Mouse (Mus musculus) heart, postnatal 25 days (tissue): ENCODE measurements at regions not wholly inside any gene's neighbourhood (a gene's known extent, or its start where the extent isn't known, plus 50 kb on each side); places are given as distances from the start of the nearest gene placed in this dataset.

ENCODE experiments used
- DNase-seq: peaks from one replicate; pipeline ENCODE4 v3.0.0; 2022; ENCODE audit warnings: low spot score
- intact Hi-C: fragments of 180-260 bp; cut with DNase I; formaldehyde crosslinking; loops from one replicate; pipeline ENCODE4 v1.15.1; 2025

DNA sequence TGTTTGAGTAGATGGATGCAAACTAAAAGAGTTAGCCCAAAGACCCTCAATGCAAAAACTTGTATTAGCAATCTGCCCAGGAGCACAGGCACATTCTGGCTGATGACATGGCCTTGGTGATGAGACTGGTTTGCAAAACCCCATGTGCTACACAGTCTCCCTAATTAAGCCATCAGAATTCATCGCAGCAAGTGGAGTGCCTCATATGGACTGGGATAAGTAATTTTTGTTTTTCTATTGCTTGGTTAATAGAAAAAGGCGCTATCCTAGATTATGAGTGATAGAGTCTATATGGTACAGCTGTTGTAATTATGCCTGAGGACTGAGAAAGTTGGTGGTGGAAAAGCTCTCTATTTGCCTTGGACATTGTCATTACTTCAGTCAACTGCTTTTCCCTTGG, 155.2 kb upstream of the Robo1 start:
- DNase-seq, result no peak

DNA sequence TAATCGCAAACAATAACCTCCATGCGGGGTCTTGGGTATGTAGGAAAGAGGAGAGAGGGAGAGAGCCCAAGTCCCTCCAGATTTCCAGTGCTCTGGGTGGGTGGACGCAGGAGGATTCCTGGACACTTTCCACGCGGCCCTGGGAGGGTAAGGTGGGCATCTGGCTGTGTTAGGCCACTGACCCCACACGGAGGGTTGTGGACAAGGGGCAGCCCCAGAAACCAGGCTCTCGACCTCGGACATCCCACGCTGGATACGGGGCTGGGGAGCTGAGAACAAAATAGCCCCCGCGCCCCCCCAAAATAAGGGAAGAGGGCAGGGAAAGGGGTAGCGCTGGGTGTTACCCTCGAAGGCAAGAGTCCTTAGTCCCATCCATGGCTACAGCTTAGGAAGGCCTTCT, 150.2 kb upstream of the Robo1 start:
- DNase-seq, result no peak
- intact Hi-C loops, result no loop called here

More for the DNA sequence above, 155.2 kb upstream of the Robo1 start:
- intact Hi-C loops, result no loop called here

DNA sequence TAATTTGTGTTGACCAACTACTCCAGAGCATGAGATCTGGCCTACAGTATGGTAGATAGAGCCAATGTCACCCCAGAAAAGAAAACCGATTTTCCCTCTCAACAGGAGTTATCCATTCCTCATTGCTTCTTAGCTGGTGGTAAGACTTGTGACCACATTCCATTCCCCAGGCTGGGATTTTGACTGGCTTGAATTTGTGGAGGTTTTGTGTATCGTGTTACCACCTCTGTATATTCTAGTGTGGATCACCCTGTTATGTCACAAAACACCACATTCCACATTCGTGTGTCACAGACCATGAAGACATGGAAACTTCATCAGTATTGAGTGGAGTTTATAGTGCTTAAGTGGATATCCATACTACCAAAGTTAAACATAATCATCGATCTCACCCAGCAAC, 148.7 kb upstream of the Robo1 start:
- intact Hi-C loops, result no loop called here
- DNase-seq, result no peak

DNA sequence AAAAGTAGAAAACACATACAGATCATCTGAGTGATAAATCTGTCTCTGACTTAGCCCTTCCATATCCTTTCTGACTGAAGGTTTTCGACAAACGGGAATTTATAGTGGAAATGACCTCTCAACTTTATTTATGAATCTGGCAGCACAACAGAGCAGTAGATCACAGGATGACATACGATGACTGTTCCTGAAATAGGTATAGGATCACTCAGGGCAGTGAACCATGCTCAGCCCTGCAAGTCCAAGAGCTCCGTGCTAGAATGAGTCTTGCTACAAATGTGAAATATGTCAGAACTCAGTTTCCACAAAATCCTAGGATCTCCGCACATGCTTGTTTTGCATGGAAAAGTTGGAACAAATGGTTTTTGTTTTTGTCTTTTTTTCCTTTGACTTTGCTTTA, 132.4 kb upstream of the Robo1 start:
- DNase-seq, result no peak
- intact Hi-C loops, result no loop called here

DNA sequence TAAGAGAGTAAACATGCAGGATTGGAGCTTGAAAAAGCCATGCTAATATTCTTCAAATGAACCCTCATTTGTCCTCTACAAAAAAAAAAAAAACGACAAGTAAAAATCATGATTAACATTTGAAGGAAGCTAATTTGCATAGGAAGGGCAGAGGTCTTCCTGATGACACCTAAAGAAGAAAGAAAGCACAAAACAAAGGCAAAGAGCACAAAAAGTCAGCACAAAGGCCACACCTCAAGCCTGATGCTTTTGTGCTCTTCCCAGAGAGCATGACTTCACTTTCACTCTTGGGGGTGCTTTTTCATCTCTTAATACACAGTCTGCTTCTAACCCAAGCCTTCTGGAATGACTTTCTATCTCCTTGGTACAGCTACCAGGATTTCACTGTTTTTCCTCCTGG, 113.8 kb upstream of the Robo1 start:
- intact Hi-C loops, result no loop called here
- no peak for DNase-seq

DNA sequence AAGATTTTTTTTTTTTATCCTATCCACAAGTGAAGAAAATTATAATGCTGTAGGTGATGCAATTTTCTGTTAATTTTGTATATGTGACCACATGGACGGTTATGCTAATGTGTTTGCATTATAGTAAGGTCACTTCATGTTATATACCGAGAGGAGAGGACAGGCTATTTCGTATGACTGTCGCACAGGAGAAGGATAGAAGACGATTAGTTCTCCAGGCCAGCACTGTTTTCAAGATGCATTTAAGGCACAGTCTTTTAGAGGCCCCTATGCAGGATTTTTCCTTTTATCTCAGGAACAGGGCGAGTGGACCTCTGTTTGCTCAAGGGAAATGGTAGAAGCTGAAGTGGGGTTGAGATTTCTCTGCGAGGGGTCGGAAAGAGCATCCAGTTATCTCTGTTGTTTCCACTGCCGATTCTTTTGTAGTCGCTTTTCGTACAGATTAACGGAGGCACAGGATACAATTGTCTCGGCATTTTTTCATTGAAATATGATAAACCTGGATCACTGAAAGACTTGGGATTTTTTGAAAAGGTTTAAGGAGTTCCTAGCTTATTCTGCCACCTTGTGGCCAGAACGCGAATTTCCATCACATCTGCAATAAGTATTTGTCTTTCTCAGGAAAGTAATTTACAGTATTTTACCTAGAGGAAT, 92.6 kb upstream of the Robo1 start:
- intact Hi-C loops, result loop anchor here (5.0 kb wide), 1 partner anchor 968 kb away; no protein-coding TSS in a partner anchor
- no peak for DNase-seq

DNA sequence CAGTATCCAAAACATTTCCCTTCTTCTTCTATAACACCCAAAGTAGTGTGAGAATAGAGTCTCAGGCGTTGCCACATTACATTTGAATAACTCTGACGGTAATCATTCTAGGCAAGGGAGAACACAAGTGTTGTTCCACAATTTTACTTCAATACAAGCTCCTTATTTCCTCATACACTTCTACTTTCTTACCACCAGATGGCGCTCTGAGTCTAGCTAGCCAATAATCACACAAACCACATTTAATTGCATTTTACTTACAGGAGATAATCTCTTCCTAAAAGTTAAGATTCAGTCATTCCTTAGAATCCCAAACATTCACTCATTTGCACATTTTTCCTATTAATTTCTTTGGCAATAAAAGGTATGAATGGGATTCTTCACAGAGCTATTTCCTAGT, 90.1 kb upstream of the Robo1 start:
- intact Hi-C loops, result loop anchor here (2.0 to 5.0 kb wide), 2 partner anchors 763 to 971 kb away; no protein-coding TSS in a partner anchor
- DNase-seq, result no peak

DNA sequence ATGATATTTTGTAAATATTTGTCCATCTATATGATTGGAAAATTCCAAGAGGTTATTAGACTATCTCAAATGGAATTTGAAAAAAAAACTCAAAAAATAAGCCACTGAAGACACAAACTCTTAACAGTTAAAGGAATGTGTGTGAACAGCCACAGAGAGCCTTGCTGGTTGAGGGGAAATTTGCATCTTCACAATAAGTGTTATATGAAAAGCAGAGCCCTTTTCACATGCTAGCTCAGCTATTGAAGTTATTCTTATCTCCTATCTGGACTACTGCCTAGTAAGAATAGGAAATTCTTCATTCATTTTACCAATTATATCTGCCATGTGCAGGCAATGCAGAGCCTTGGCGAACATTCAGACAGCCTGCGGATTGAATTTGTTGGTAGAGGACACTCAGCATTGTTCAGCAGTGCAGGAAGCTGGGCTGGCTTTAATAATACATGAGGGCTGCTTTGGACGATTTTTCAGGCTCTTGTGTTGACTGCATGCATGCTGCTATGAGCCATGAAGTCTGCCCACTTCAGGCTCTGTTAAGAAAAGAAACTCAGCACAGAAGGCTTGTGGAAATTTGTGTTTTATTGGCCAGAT, 86.1 kb upstream of the Robo1 start:
- DNase-seq, result no peak
- intact Hi-C loops, result no loop called here

DNA sequence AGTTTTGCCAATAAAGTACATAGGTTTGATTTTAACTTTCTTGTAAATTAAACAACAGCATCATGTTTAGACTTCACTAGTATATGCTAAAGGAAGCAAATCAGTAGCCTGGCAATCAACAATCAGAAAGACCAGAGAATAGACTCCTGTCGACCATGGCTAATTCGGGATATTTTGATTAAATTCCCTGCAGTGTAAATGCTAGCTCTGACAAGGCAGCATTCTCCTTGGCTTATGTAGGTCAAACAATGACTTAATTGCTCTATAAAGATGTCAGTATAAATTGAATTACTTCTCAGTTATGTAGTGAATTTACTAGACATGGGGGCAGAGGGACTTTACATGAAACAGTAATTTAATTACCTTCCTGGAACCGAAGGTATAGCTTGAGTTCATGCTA, 84.2 kb upstream of the Robo1 start:
- DNase-seq, result no peak
- intact Hi-C loops, result no loop called here

DNA sequence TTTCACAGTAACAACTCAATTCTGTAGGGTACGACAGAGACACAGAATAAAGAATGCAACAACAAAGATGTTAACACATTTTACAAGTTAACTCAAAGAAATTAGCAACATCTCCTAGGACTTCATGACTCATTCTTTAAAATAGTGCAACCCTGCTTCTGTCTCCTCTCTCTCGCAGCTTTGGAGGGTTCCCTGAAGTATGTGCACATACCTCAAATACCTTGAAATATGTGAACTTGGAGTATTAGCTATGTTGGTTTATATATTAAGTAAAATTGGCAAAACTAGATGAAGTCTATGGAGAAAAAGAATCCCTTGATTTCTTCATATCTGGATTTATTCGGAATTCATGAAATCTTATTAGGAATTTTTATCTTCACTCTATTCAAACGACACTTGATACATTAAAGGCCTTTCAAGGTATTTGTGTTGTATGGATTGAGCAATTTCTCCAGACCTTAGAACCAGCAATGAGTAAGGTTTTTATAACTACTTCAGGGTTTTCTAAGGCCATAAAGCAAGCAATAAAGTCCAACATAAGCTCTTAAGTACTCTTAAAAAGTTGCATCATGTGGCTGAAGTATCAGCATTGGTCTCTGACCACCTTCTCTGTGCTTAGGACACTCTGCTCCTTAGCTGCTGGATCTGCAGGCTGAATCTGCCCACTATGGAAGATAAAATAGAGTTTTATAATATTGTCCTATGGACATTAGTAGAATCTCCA, 82.8 kb upstream of the Robo1 start:
- intact Hi-C loops, result no loop called here
- DNase-seq, result no peak

DNA sequence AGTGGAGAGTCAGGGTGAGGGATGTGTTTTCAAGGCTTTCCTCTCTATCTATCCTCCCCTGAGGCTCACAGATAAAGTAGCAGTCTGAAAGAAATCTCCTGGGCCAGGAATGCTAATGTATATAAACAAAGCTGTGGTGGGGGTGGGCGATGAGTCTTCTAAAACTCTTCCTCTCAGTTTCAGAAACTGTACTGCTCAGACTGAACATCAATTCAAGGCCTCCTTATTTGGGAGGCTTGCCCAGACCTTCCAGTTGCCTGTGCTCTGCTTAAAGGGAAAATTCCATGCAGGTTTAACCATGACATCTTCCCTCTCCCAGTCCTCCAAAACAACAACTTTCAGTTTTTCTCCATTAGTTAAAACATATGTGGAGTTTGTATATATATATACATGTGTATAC, 73.7 kb upstream of the Robo1 start:
- DNase-seq, result no peak
- intact Hi-C loops, result no loop called here

DNA sequence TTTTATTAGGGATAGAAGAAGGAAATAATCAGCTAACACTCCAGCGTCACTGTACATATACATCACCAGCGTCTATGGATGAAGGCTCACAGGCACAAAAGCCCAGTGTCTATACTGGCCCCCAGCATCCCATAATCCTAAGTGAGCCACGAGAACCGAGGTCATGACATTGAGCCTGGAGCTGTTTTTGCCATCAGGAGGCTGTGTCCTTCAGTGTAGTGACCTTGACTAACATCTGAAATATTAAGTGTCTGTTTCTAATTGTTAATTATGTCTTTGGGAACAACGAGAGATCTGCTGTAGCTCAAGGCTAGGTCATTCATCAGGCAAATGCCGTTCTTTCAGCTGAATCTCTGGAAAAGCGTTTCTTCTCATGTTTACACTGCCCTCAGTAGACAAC, 68.5 kb upstream of the Robo1 start:
- intact Hi-C loops, result no loop called here

DNA sequence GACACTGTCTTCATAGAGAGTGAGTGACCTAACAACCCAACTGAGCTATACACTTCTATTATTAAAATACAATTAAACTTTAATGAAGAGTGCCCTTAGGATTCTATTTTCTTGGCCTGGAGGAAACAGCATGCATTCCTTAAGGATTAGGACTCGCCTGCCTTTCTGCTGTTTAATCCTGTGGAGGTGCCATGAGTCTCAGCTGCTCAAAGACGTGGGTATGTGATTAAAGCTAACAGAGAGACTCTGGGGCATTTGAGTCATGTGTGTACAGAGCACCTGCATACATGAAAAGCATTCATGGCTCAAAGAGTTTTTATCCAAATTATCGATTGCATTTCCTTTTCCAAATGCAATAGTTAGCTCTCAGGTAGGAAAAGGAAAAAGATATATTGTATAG, 51.7 kb upstream of the Robo1 start:
- intact Hi-C loops, result no loop called here
- DNase-seq, result no peak

More for the DNA sequence above, 68.5 kb upstream of the Robo1 start:
- DNase-seq, result no peak
